Mouse (Mus musculus): ENCODE results near the gene C1s1. TPM values are rescaled to one million over a fixed set of nuclear protein-coding genes. Genes with fewer than 3 reads are reported as not detected.

Gene C1s1
- total RNA-seq, 2 experiments from 2014 or later, result 48.3 to 69.2 TPM

Other genes starting within 250 kb of the C1s1 start
- 10 to 100 TPM in 1 of 2 experiments, 1 to 10 TPM in 1; 5.2 to 15.1 TPM for gene Cd163, start 237.7 kb downstream of the C1s1 start, total RNA-seq (2021)
- 100 to 1,000 TPM; 116 to 119 TPM for gene Pex5, start 127.3 kb downstream of the C1s1 start, total RNA-seq (2021)
- 100 to 1,000 TPM; 107 to 199 TPM for gene Clstn3, start 77.6 kb downstream of the C1s1 start, total RNA-seq (2021)
- 10 to 100 TPM; 22.7 to 22.8 TPM for gene C1rl, start 49.2 kb downstream of the C1s1 start, total RNA-seq (2021)
- 10 to 100 TPM; 45.4 to 88.8 TPM for gene C1ra, start 30.0 kb downstream of the C1s1 start, total RNA-seq (2021)
- gene C1rb, start 27.9 kb upstream of the C1s1 start, total RNA-seq (2021), result 10 to 100 TPM in 1 of 2 experiments, 1 to 10 TPM in 1; 6.7 to 12.3 TPM
- gene C1s2, start 93.7 kb upstream of the C1s1 start, total RNA-seq (2021), result 1 to 10 TPM; 2.0 to 2.8 TPM
- gene Lpcat3, start 120.7 kb upstream of the C1s1 start, total RNA-seq (2021), result 100 to 1,000 TPM in 1 of 2 experiments, 10 to 100 TPM in 1; 92.9 to 108 TPM
- 10 to 100 TPM; 81.0 to 86.4 TPM for gene Emg1, start 169.8 kb upstream of the C1s1 start, total RNA-seq (2021)
- 100 to 1,000 TPM; 285 to 301 TPM for gene Phb2, start 170.0 kb upstream of the C1s1 start, total RNA-seq (2021)
- gene Ptpn6, start 196.4 kb upstream of the C1s1 start, total RNA-seq (2021), result 10 to 100 TPM in 1 of 2 experiments, 1 to 10 TPM in 1; 9.8 to 11.5 TPM
- gene Grcc10, start 199.0 kb upstream of the C1s1 start, total RNA-seq (2021), result 100 to 1,000 TPM; 341 to 388 TPM
- gene Gm45234, start 213.7 kb upstream of the C1s1 start, total RNA-seq (2021), result not detected
- gene Atn1, start 214.2 kb upstream of the C1s1 start, total RNA-seq (2021), result 10 to 100 TPM; 78.4 to 80.2 TPM
- 10 to 100 TPM; 19.8 to 37.7 TPM for gene Eno2, start 227.3 kb upstream of the C1s1 start, total RNA-seq (2021)
- gene Lrrc23, start 237.4 kb upstream of the C1s1 start, total RNA-seq (2021), result under 1 TPM in 1 of 2 experiments, not detected in 1; 0.90 TPM